Mouse (Mus musculus): ENCODE results near the gene Ehmt1.
A peak's percentile ranks its signal among the peaks of the same experiment; 100 is the strongest.

Gene Ehmt1

GRCm38 (mm10) chr2:24918930-24919838 is at the start of gene Ehmt1:
TSS of gene Ehmt1 (minus strand) at chr2:24919614.
- DNase-seq (ENCODE audit: low read depth, low spot score): peak; percentile 90

- peak; percentile 91 for DNase-seq (ENCODE audit: low read depth, low spot score)
Measured at GRCm38 (mm10) chr2:24962304-24963000, 43.0 kb upstream of the Ehmt1 start, which contains the start of gene Dph7. TSS of gene Dph7 (plus strand) at chr2:24962400.

GRCm38 (mm10) chr2:24960910-24961309 is 41.5 kb upstream of the Ehmt1 start:
- DNase-seq (ENCODE audit: low read depth, low spot score): no peak

- no peak for DNase-seq (ENCODE audit: low read depth, low spot score)
Measured at GRCm38 (mm10) chr2:24952537-24953055, 33.2 kb upstream of the Ehmt1 start.

GRCm38 (mm10) chr2:24950189-24950535 is 30.7 kb upstream of the Ehmt1 start:
- peak; percentile 60 for DNase-seq (ENCODE audit: low read depth, low spot score)

DNA sequence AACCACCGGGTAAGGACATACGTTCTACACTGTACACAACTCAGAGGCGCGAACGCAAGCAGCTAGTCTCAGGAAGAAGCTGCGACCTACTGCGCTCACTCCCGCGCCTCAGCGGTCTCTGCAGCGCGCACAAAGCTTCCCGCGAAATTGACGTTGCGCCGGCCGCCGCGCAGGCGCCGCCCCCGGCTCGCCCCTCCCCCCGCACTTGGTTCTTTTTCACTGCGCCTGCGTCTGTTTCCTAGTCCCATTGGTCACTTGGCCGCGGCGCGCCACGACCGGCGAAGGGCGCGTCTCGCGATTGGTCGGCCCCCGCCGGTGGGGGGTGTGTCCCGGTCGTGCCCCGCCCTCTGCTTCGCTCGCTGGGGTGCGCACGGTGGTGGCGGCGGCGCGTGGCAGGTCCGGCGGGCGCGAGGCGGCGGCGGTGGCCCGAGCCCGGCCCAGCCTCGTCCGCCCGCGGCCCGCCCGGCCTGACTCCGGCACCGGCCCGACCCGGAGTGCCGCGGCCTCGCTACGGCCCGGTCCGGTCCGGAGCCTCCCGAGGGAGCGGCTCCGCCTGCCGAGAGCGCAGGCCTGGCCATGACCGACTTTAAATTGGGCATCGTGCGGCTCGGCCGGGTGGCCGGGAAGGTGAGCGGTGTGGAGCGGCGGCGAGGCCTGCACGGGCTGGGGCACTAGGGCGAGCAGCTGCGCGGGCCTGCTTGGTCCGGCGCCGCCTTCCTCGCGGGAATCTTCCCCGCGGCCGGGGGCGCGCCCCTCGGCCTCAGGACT is 30.2 kb upstream of the Ehmt1 start, which contains the start of gene Zmynd19:
TSS of gene Zmynd19 (plus strand) at position 372 of the 768 bp plus-strand sequence.
- DNase-seq (ENCODE audit: low read depth, low spot score): peak; percentile 96

GRCm38 (mm10) chr2:24944304-24944703 is 24.9 kb upstream of the Ehmt1 start:
- DNase-seq (ENCODE audit: low read depth, low spot score): peak; percentile 62

- no peak for DNase-seq (ENCODE audit: low read depth, low spot score)
Measured at GRCm38 (mm10) chr2:24942092-24942491, 22.7 kb upstream of the Ehmt1 start.

DNA sequence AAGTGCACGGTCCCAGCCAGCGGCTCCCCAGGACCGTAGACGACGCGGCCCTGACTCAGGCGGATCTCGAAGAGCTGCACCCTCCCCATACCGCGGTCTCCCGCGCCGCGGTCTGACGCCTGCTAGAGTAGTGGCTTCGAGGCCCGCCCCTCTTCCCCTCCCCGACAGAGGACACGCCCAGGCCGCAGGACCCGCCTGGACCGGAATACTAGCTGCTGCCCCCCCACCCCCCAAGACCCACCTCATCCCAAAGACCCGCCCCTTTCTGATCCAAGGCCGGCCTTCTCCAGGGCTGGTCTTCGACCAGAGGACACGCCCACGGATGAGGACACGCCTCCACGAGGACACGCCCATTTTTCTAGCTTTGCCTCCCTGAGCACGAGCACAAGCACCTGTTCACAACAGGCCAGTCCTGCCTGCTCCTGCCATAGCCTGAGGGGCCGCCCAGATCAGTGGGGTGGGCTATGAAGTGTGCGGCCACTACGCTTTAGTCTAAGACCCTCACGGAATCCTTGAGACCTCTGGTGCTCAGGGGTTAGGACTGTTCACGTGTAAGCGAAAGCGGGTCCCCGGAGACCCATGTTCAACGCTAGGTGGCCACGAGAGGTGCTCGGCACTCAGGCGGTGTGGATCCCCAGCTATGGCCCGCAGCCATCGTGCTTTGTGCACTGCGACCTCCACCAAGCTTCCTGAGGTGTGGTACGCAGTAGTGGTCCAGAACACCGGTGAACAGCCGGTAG is 15.8 kb upstream of the Ehmt1 start, which contains the start of gene Arrdc1:
TSS of gene Arrdc1 (minus strand) at position 196 of the 740 bp plus-strand sequence.
- peak; percentile 98 for DNase-seq (ENCODE audit: low read depth, low spot score)

GRCm38 (mm10) chr2:24934441-24934963 is 15.1 kb upstream of the Ehmt1 start:
- no peak for DNase-seq (ENCODE audit: low read depth, low spot score)

- DNase-seq (ENCODE audit: low read depth, low spot score): no peak
Measured at GRCm38 (mm10) chr2:24929593-24929992, 10.2 kb upstream of the Ehmt1 start.

DNA sequence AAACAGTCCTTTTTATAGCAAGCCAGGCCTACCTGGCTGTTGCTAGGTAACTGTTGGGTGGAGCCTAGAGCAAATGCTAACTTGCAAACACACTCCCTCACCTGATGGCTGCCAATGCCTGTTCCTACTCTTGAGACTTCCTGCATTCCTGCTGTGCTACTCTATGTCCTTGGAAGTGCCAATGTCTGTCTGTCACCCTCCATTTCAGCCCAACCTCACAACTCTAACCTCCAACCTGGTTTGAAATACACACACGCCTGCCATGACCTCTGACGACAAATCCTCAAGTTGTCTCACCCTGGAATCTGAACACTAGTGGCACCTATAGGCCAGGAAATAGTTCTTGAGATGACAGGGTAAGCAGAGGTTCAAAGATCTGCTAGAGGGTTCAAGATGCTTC is 9.7 kb upstream of the Ehmt1 start:
- DNase-seq (ENCODE audit: low read depth, low spot score): peak; percentile 56

DNA sequence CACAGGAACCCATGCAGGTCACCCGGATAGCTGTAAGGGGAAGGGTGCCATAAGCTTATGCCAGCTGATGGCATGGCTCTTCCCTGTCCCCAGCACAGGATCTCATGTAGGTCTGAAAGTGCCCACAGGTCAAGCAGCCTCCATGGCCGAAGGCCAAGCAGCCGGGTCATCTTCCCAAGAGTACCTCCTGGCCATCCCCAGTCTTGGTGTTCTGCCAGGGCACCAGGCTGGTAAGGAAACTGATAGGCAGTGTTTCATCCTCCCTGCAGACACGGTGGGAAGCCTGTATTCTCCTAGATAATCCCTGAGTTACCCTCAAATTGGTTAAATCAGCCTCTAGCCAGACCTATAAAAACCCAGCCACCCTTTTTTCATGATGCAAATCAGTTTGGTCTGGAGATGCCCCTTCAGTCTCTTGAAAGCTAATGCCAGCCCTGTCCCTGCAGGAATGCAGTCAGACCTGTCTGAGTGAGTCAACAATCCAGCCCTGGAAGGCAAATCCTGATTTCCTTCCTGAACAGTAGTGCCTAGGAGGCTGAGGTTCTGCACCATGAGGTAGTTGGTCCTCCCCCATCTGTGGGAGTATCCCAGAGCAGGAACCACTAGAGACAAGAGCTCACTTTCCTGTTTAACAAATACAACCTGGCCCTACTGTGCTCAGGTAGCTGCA is 8.5 kb upstream of the Ehmt1 start:
- peak; percentile 39 for DNase-seq (ENCODE audit: low read depth, low spot score)

- DNase-seq (ENCODE audit: low read depth, low spot score): no peak
Measured at GRCm38 (mm10) chr2:24926965-24927358, 7.5 kb upstream of the Ehmt1 start.

- no peak for DNase-seq (ENCODE audit: low read depth, low spot score)
Measured at GRCm38 (mm10) chr2:24926345-24926964, 7.0 kb upstream of the Ehmt1 start.

DNA sequence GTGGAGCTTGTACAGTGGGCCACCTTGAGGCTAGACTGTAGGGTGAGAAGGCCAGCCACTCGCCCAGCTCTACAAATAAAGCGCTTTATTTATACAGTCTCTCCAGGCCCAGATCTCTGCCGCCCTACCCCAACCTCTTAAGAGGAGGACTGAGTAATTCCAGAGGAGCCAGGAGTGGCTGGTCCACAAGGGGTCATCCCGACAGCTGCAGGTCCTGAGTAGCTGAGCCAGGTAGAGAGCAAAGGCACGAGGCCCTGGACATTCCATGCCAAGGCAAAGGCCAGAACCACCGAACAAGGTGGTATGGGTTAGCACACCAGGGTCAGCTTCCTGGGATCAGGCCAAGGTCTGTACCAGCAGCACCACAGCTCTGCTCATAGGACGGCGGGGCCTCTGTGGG is 5.9 kb upstream of the Ehmt1 start:
- DNase-seq (ENCODE audit: low read depth, low spot score): no peak

- peak; percentile 48 for DNase-seq (ENCODE audit: low read depth, low spot score)
Measured at GRCm38 (mm10) chr2:24923561-24923960, 4.1 kb upstream of the Ehmt1 start.

DNA sequence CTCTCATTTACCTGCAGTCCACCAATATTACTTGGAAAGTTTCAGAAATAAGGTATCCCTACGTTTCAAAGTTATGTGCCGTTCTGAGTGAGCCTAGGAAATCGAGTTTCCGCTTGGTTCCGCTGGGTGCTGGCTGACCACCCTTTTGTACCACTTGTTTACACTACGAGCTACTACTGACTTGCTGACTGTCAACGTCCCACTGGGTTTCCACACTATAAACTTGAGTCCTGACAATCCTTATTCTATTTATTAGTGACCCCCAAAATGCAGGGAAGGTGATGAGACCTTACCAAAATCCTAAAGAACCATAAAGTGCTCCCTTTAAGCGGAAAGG is 393 bp upstream of the Ehmt1 start:
- no peak for DNase-seq (ENCODE audit: low read depth, low spot score)

- DNase-seq (ENCODE audit: low read depth, low spot score): peak; percentile 68
Measured at GRCm38 (mm10) chr2:24914762-24915161, 4.7 kb downstream of the Ehmt1 start.

DNA sequence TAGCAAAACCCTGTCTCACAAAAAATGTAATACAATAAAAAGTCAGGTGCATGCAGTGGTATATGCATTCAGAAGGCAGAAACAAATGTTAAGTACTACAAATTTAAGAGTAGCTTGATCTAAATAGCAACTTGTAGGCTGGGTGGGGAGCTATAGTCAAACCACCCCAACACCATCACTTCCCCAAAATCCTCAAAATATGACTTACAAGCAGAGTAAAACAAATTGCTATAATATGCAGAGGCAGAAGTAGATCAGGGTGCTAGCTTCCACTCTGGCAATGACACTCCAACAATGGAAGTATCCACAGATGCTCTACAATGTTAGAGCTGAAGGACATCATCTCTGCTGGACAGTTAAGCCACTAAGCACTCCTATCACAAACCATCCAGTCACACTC is 6.8 kb downstream of the Ehmt1 start:
- DNase-seq (ENCODE audit: low read depth, low spot score): no peak

All from R1 (cell line).